Mouse (Mus musculus) liver, postnatal 0 days (tissue): ENCODE measurements around the gene Cntn2.

Experiments used
- CTCF ChIP-seq: sonication (generic); IDR thresholded peaks from 2 replicates; pipeline ENCODE4 v1.5.1; 2016; ENCODE audit warnings: antibody characterized with exemption, low read depth
- EP300 ChIP-seq: IDR thresholded peaks from 2 replicates; pipeline ENCODE4 v1.6.1; 2016; ENCODE audit warnings: antibody characterized with exemption, low read depth, mild to moderate bottlenecking

- TF ChIP-seq CTCF (no peak), EP300 (no peak)
These were observed 15.0 kb downstream of the Cntn2 start for GRCm38 (mm10) chr1:132528071-132528470.
